Mouse (Mus musculus) myocyte (in vitro differentiated cells): ENCODE measurements around the gene Nes. TPM values are rescaled to one million over a fixed set of nuclear protein-coding genes. Genes with fewer than 3 reads are reported as not detected.
A peak's percentile ranks its signal among the peaks of the same experiment; 100 is the strongest.

Source experiments
- H3K27me3 ChIP-seq: one replicate; pipeline ENCODE4 v1.6.1; 2011; ENCODE audit not compliant: control insufficient read depth, insufficient read depth, insufficient read length
- H3K36me3 ChIP-seq: one replicate; pipeline ENCODE4 v1.6.1; 2011; ENCODE audit not compliant: control insufficient read depth, insufficient read depth
- H3K4me2 ChIP-seq: one replicate; pipeline ENCODE4 v1.6.1; 2011; ENCODE audit warnings: low read depth, control low read depth
- H3K4me3 ChIP-seq: one replicate; pipeline ENCODE4 v1.5.1; 2011; ENCODE audit warnings: mild to moderate bottlenecking, control low read depth, moderate library complexity
- H3K79me2 ChIP-seq: one replicate; pipeline ENCODE4 v1.6.1; 2011; ENCODE audit not compliant: control insufficient read depth, insufficient read depth
- H3ac ChIP-seq: one replicate; pipeline ENCODE4 v1.6.1; 2011; ENCODE audit not compliant: control insufficient read depth, insufficient read length
- CEBPB ChIP-seq: IDR thresholded peaks from 2 replicates; pipeline ENCODE4 v1.6.1; 2011; ENCODE audit warnings: mild to moderate bottlenecking, moderate library complexity; ENCODE audit not compliant: poor library complexity, insufficient read depth, severe bottlenecking
- E2F4 ChIP-seq: IDR thresholded peaks from one replicate; pipeline ENCODE4 v1.6.1; 2011; ENCODE audit warnings: mild to moderate bottlenecking, control low read depth, moderate library complexity; ENCODE audit not compliant: insufficient read depth
- MAX ChIP-seq: IDR thresholded peaks from one replicate; pipeline ENCODE4 v1.6.1; 2011; ENCODE audit warnings: low read depth, mild to moderate bottlenecking, control low read depth
- MYOD1 ChIP-seq, 3 experiments: IDR thresholded peaks; one replicate each; pipeline ENCODE4 v1.6.1; 2011; ENCODE audit warnings: control low read depth in 2 of 3, low read depth in 2 of 3, mild to moderate bottlenecking in 2 of 3, moderate library complexity in 1 of 3; ENCODE audit not compliant: insufficient read length in 2 of 3, control insufficient read depth in 1 of 3
- MYOG ChIP-seq, 3 experiments: IDR thresholded peaks; one replicate each; pipeline ENCODE4 v1.6.1; 2011; ENCODE audit warnings: control low read depth in 2 of 3, low read depth in 2 of 3, mild to moderate bottlenecking in 2 of 3; ENCODE audit not compliant: insufficient read length in 2 of 3, control insufficient read depth in 1 of 3, insufficient read depth in 1 of 3
- POLR2A ChIP-seq: IDR thresholded peaks from one replicate; pipeline ENCODE4 v1.6.1; 2011; ENCODE audit warnings: low read depth, mild to moderate bottlenecking, control low read depth, moderate library complexity; ENCODE audit not compliant: insufficient read length
- POLR2AphosphoS2 ChIP-seq: IDR thresholded peaks from one replicate; pipeline ENCODE4 v1.6.1; 2011; ENCODE audit warnings: low read depth, control low read depth; ENCODE audit not compliant: insufficient read length
- REST ChIP-seq: IDR thresholded peaks from one replicate; pipeline ENCODE4 v1.6.1; 2011; ENCODE audit warnings: mild to moderate bottlenecking, control low read depth, moderate library complexity; ENCODE audit not compliant: insufficient read depth, insufficient read length
- SRF ChIP-seq: IDR thresholded peaks from one replicate; pipeline ENCODE4 v1.6.1; 2011; ENCODE audit warnings: low read depth; ENCODE audit not compliant: control insufficient read depth, insufficient read length
- TCF12 ChIP-seq: IDR thresholded peaks from one replicate; pipeline ENCODE4 v1.6.1; 2011; ENCODE audit warnings: mild to moderate bottlenecking, control low read depth; ENCODE audit not compliant: poor library complexity, insufficient read depth, severe bottlenecking
- TCF3 ChIP-seq: IDR thresholded peaks from one replicate; pipeline ENCODE4 v1.6.1; 2011; ENCODE audit warnings: low read depth, control low read depth; ENCODE audit not compliant: insufficient read length
- USF1 ChIP-seq: IDR thresholded peaks from one replicate; pipeline ENCODE4 v1.6.1; 2011; ENCODE audit warnings: low read depth, mild to moderate bottlenecking, control low read depth, moderate library complexity
- polyA plus RNA-seq: library from polyadenylated mRNA; unstranded; fragments of >200 nt; fragmentation: generic; extraction: Trizol; gene quantifications from one replicate; pipeline ENCODE4 v1.2.1, GENCODE M21; 2012; ENCODE audit warnings: missing spikeins

Nes gene
- polyA plus RNA-seq, 1 experiment, result 268 TPM

DNA sequence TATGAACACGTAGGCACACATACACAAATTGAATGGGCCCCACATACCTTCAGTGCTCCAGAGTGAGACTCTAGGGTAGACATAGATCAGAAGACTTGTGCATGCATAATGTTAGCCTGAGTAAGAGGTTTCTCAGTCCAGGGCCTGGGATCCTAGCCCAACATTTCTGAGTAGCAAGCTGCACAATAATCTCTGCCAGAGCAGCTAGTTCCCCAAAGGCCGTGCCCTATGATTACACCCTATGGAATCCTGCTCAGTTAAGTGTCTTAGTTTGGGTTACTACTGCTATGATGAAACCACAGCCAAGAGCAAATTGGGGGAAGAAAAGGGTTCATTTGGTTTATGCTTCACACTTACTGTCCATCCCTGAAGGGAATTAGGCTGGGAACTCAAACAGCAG lies 28.4 kb upstream of the Nes start:
- TF ChIP-seq REST, result no peak
- TF ChIP-seq CEBPB, result peak; percentile 48; the same call in 1 of the 2 replicates
- H3K79me2 ChIP-seq, result peaks cover 1% of the 10 kb centered on the region
- H3K27me3 ChIP-seq, result no peaks in the 10 kb centered on the region
- H3K4me3 ChIP-seq, result no peak overlapping the region
- H3K4me2 ChIP-seq, result no peak overlapping the region
- no peak overlapping the region for H3ac ChIP-seq
- peaks cover 37% of the 10 kb centered on the region for H3K36me3 ChIP-seq

DNA sequence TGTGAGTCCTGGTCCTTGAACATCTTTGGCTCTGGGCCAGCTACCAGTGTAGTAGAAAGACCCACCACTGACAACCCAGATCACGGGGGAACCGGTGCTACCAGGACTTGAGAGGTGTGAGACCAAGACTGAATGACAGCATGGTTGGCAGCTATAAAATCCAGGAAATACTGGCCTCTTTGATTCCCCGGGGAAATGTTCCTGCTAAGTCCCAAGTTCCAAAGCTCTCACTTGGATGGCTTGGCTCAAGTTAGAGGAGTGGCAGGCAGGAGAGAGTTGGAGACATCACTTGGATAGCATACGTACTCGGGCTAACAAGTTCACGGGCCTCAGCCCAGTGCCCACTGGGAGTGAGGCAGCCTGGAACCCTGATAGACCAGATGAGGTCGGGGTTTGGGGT lies 27.3 kb upstream of the Nes start:
- Histone ChIP-seq H3K79me2 (no peaks in the 10 kb centered on the region), H3K36me3 (peaks cover 28% of the 10 kb centered on the region), H3ac (no peak overlapping the region), H3K27me3 (no peaks in the 10 kb centered on the region), H3K4me3 (no peak overlapping the region), H3K4me2 (peak overlapping the region; percentile 35)
- TF ChIP-seq POLR2A (no peak), CEBPB (no peak), E2F4 (no peak), SRF (no peak), TCF12 (no peak), REST (no peak), USF1 (no peak), MYOD1 (IDR thresholded peaks at IDR 0.05; ENCODE audit: control insufficient read depth in 1 of 3, insufficient read length in 2 of 3, low read depth in 2 of 3) (no peak)

DNA sequence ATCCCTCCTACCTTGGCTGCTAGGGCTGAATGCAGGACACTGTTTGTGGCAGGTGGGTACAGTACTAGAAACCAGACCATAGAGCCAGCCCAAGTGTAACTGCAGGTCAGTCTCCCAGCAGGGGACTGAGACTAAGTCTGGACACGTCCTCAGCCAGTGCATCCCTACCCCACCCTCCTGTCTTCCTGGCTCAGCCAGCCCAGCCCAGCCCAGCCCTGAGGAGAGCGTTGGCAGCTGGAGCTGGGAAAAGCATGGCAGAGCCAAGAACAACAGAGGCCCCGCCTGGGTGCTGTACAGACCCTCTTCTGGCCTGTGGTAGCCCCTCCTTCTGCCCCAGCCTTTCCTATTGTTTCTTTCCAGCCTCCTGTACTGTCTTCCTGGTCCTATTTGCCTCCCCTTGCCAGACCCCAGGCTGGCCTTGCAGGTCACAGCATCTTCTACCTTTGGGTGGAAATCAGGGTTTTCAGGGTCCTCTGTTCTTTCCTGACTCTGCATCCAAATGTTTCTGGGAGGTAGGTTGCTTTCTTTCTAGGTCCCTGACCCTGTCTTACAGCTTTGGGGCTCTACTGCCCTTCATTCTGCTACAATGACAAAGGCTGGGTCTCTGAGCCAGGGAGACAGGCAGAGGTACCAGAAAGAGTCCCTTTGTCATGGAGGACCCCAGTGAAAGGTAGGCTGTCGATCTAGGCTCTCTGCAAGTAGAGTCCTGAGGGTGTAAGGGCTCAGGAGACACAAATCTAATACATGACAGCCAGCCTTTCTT lies 25.9 kb upstream of the Nes start:
- Histone ChIP-seq H3K79me2 (no peaks in the 10 kb centered on the region), H3ac (no peak overlapping the region), H3K36me3 (peaks cover 16% of the 10 kb centered on the region), H3K4me3 (no peak overlapping the region), H3K4me2 (peak overlapping the region; percentile 67), H3K27me3 (no peaks in the 10 kb centered on the region)
- TF ChIP-seq MYOD1 (IDR thresholded peaks at IDR 0.05; ENCODE audit: control insufficient read depth in 1 of 3, insufficient read length in 2 of 3, low read depth in 2 of 3), result peak in 1 of 3 experiments; percentile 32
- TF ChIP-seq POLR2A, result peak; percentile 62
- peak; percentile 88 for TF ChIP-seq POLR2AphosphoS2
- TF ChIP-seq USF1, result no peak
- no peak for TF ChIP-seq SRF
- TF ChIP-seq TCF3, result no peak

DNA sequence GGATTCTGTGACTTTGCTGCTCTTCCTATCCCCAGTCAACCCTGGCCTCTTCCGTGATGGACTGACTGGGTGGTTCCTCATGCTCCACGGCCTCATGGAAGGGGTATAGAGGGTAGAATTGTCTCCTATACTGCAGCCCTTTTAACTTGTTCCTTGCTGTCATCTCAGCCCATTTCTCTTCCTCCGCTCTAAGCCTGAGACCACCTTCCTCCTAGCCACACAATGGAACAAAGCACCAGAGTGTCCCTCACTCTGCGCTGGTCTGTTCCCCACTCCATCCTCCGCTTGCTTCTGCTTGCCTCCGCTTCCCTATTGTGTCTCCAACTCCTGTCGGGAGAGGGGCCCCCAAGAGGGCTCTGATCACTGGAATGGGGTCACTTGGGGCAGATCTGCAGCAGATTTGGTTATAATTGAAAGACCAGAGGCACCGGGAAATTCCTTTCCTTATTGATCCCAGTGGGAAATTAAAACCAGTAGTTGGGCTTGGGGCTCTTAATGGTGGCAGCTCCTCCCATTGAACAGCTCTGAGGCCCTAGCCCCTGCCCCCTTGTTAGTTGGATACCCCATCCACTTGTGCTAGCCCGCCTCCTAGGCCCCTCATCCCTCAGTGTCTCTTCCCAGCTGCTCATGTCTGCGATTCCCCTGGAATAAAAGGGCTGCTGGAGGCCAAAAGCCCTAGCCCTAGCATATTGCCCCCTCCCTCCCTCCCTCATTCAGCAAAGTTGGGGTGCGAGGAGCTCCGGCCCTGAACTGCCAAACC lies 24.9 kb upstream of the Nes start:
- Histone ChIP-seq H3K79me2 (no peaks in the 10 kb centered on the region), H3K27me3 (no peaks in the 10 kb centered on the region), H3K36me3 (peaks cover 11% of the 10 kb centered on the region), H3K4me3 (no peak overlapping the region), H3K4me2 (peak overlapping the region; percentile 38), H3ac (no peak overlapping the region)
- no peak for TF ChIP-seq POLR2AphosphoS2
- no peak for TF ChIP-seq POLR2A
- no peak for TF ChIP-seq MYOD1 (IDR thresholded peaks at IDR 0.05; ENCODE audit: control insufficient read depth in 1 of 3, insufficient read length in 2 of 3, low read depth in 2 of 3)
- no peak for TF ChIP-seq MYOG (IDR thresholded peaks at IDR 0.05; ENCODE audit: control insufficient read depth in 1 of 3, insufficient read depth in 1 of 3, insufficient read length in 2 of 3, low read depth in 2 of 3)
- TF ChIP-seq TCF3, result no peak
- no peak for TF ChIP-seq SRF
- no peak for TF ChIP-seq CEBPB
- TF ChIP-seq MAX, result no peak
- TF ChIP-seq REST, result no peak
- TF ChIP-seq TCF12, result no peak
- no peak for TF ChIP-seq E2F4
- no peak for TF ChIP-seq USF1

DNA sequence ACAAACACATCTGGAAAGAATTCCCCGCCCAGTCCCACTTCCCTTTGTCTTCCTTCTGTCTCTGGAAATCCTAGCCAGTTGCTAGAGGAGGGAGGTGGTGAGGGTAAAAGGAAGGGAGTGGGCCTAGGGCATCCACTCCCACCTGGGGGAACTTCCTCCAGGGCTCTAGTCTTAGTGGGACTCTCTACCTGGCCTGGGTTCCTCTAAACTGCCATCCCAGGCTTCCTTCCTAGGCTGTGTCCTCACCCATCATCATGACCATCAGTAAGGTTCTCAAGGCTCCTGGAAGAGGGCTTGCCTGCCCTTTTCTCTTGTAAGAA lies 24.4 kb upstream of the Nes start:
- peak overlapping the region; percentile 38 for H3K4me2 ChIP-seq

More for the DNA sequence above, 24.4 kb upstream of the Nes start:
- no peaks in the 10 kb centered on the region for H3K27me3 ChIP-seq
- no peaks in the 10 kb centered on the region for H3K79me2 ChIP-seq
- no peak overlapping the region for H3ac ChIP-seq
- H3K36me3 ChIP-seq, result peaks cover 6% of the 10 kb centered on the region
- H3K4me3 ChIP-seq, result no peak overlapping the region
- TF ChIP-seq POLR2AphosphoS2 (no peak), CEBPB (no peak), USF1 (no peak), TCF12 (no peak), E2F4 (no peak), MYOD1 (IDR thresholded peaks at IDR 0.05; ENCODE audit: control insufficient read depth in 1 of 3, insufficient read length in 2 of 3, low read depth in 2 of 3) (no peak), POLR2A (no peak), MAX (no peak), REST (no peak)
